Mouse (Mus musculus): ENCODE measurements around the gene Fus.
A peak's percentile ranks its signal among the peaks of the same experiment; 100 is the strongest.

DNA sequence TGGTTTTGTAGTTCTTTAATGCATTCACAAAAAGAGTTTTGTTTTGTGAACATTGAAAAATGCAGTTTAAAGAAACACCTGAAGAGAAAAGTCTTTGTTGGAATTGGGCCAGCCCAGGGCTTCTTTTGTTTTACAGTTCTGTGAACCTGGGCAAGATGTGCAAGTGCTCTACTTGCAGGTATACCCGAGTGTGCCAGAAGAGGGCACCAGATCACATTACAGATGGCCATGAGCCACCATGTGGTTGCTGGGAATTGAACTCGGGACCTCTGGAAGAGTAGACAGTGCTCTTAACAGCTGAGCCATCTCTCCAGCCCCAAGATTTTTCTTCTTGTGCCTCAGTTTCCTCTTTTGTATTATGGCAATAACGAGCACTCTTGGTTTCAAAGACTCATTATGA lies 49.1 kb upstream of the Fus start:
- peak; percentile 18; the same call in 1 of the 2 replicates for TF ChIP-seq CTCF (IDR thresholded peaks at IDR 0.05; ENCODE audit: low read depth, low read length)
- no peak for TF ChIP-seq POLR2A (IDR thresholded peaks at IDR 0.05; ENCODE audit: borderline replicate concordance, low read depth, low read length)
